Mouse (Mus musculus): Measurements from ENCODE around the gene 1110008P14Rik. TPM values are rescaled to one million over a fixed set of nuclear protein-coding genes. Genes with fewer than 3 reads are reported as not detected.

The 1110008P14Rik gene
- polyA plus RNA-seq, 1 experiment from 2014 or later, result 74.7 TPM

GRCm38 (mm10) chr2:32420066-32420608 is 38.4 kb upstream of the 1110008P14Rik start:
- no peak overlapping the region for H3K9ac ChIP-seq (replicated peaks)
- 90% methylated on average over 12 of the region's 12 CpGs for WGBS
- peaks cover 28% of the 10 kb centered on the region for H3K4me1 ChIP-seq (replicated peaks)
- H3K9me3 ChIP-seq, result no peaks in the 10 kb centered on the region
- no peak overlapping the region for H3K27ac ChIP-seq
- H3K36me3 ChIP-seq, result peaks cover 61% of the 10 kb centered on the region
- no peaks in the 10 kb centered on the region for H3K27me3 ChIP-seq
- H3K4me2 ChIP-seq (replicated peaks), result no peak overlapping the region
- H3K4me3 ChIP-seq (replicated peaks), result no peak overlapping the region
- no peak for ATAC-seq

- Histone ChIP-seq H3K4me1 (replicated peaks) (peaks cover 20% of the 10 kb centered on the region), H3K36me3 (peaks cover 69% of the 10 kb centered on the region), H3K9me3 (no peaks in the 10 kb centered on the region), H3K4me3 (replicated peaks) (no peak overlapping the region), H3K9ac (replicated peaks) (no peak overlapping the region), H3K4me2 (replicated peaks) (no peak overlapping the region), H3K27me3 (no peaks in the 10 kb centered on the region), H3K27ac (no peak overlapping the region)
- WGBS, result 94% methylated on average over 3 of the region's 3 CpGs
- ATAC-seq, result no peak
Observed at GRCm38 (mm10) chr2:32419359-32419758, 37.6 kb upstream of the 1110008P14Rik start.

GRCm38 (mm10) chr2:32418430-32419151 is 36.9 kb upstream of the 1110008P14Rik start:
- H3K36me3 ChIP-seq, result peaks cover 77% of the 10 kb centered on the region
- no peak overlapping the region for H3K4me2 ChIP-seq (replicated peaks)
- H3K27ac ChIP-seq, result no peak overlapping the region
- 95% methylated on average over 12 of the region's 12 CpGs for WGBS
- no peak overlapping the region for H3K4me3 ChIP-seq (replicated peaks)
- no peak for ATAC-seq
- peaks cover 13% of the 10 kb centered on the region for H3K4me1 ChIP-seq (replicated peaks)
- H3K9me3 ChIP-seq, result no peaks in the 10 kb centered on the region
- no peaks in the 10 kb centered on the region for H3K27me3 ChIP-seq
- no peak overlapping the region for H3K9ac ChIP-seq (replicated peaks)

- no peak overlapping the region for H3K27ac ChIP-seq
- no peaks in the 10 kb centered on the region for H3K9me3 ChIP-seq
- no peak for ATAC-seq
- H3K4me1 ChIP-seq (replicated peaks), result peaks cover 2% of the 10 kb centered on the region; the same call in 1 of the 2 replicates
- H3K27me3 ChIP-seq, result no peaks in the 10 kb centered on the region
- no peak overlapping the region for H3K4me2 ChIP-seq (replicated peaks)
- H3K9ac ChIP-seq (replicated peaks), result no peak overlapping the region
- H3K36me3 ChIP-seq, result peaks cover 77% of the 10 kb centered on the region
- 91% methylated on average over 8 of the region's 8 CpGs for WGBS
- no peak overlapping the region for H3K4me3 ChIP-seq (replicated peaks)
Observed at GRCm38 (mm10) chr2:32417486-32417885, 35.7 kb upstream of the 1110008P14Rik start.

GRCm38 (mm10) chr2:32416556-32416955 is 34.8 kb upstream of the 1110008P14Rik start:
- Histone ChIP-seq H3K27me3 (no peaks in the 10 kb centered on the region), H3K27ac (no peak overlapping the region), H3K36me3 (peaks cover 77% of the 10 kb centered on the region), H3K4me2 (replicated peaks) (no peak overlapping the region), H3K4me1 (replicated peaks) (no peaks in the 10 kb centered on the region), H3K9me3 (no peaks in the 10 kb centered on the region), H3K4me3 (replicated peaks) (no peak overlapping the region), H3K9ac (replicated peaks) (no peak overlapping the region)
- WGBS, result 91% methylated on average over 2 of the region's 2 CpGs
- no peak for ATAC-seq

- H3K4me2 ChIP-seq (replicated peaks), result no peak overlapping the region
- no peak for ATAC-seq
- 96% methylated on average over 12 of the region's 12 CpGs for WGBS
Observed at GRCm38 (mm10) chr2:32415801-32416200, 34.1 kb upstream of the 1110008P14Rik start.

GRCm38 (mm10) chr2:32413936-32414335 is 32.2 kb upstream of the 1110008P14Rik start:
- Histone ChIP-seq H3K9me3 (no peaks in the 10 kb centered on the region), H3K36me3 (peaks cover 54% of the 10 kb centered on the region), H3K4me3 (replicated peaks) (no peak overlapping the region), H3K4me1 (replicated peaks) (no peaks in the 10 kb centered on the region), H3K27ac (no peak overlapping the region), H3K4me2 (replicated peaks) (no peak overlapping the region), H3K9ac (replicated peaks) (no peak overlapping the region), H3K27me3 (no peaks in the 10 kb centered on the region)
- WGBS, result 71% methylated on average over 5 of the region's 5 CpGs
- ATAC-seq, result no peak

More at GRCm38 (mm10) chr2:32415801-32416200, 34.1 kb upstream of the 1110008P14Rik start:
- no peak overlapping the region for H3K27ac ChIP-seq
- H3K9me3 ChIP-seq, result no peaks in the 10 kb centered on the region
- H3K4me1 ChIP-seq (replicated peaks), result no peaks in the 10 kb centered on the region
- no peak overlapping the region for H3K9ac ChIP-seq (replicated peaks)
- no peaks in the 10 kb centered on the region for H3K27me3 ChIP-seq
- peaks cover 73% of the 10 kb centered on the region for H3K36me3 ChIP-seq
- no peak overlapping the region for H3K4me3 ChIP-seq (replicated peaks)

- Histone ChIP-seq H3K4me1 (replicated peaks) (no peaks in the 10 kb centered on the region), H3K4me3 (replicated peaks) (no peak overlapping the region), H3K4me2 (replicated peaks) (no peak overlapping the region), H3K27me3 (no peaks in the 10 kb centered on the region), H3K36me3 (peaks cover 44% of the 10 kb centered on the region), H3K9me3 (no peaks in the 10 kb centered on the region), H3K27ac (no peak overlapping the region), H3K9ac (replicated peaks) (no peak overlapping the region)
- 92% methylated on average over 6 of the region's 6 CpGs for WGBS
- no peak for ATAC-seq
Observed at GRCm38 (mm10) chr2:32412742-32413531, 31.2 kb upstream of the 1110008P14Rik start.

- no peak overlapping the region for H3K4me3 ChIP-seq (replicated peaks)
- no peak overlapping the region for H3K9ac ChIP-seq (replicated peaks)
- WGBS, result 84% methylated on average over 7 of the region's 7 CpGs
- H3K27ac ChIP-seq, result no peak overlapping the region
- peaks cover 29% of the 10 kb centered on the region for H3K36me3 ChIP-seq
- no peaks in the 10 kb centered on the region for H3K9me3 ChIP-seq
- H3K4me2 ChIP-seq (replicated peaks), result no peak overlapping the region
- ATAC-seq, result no peak
- no peaks in the 10 kb centered on the region for H3K4me1 ChIP-seq (replicated peaks)
- no peaks in the 10 kb centered on the region for H3K27me3 ChIP-seq
Observed at GRCm38 (mm10) chr2:32411407-32411806, 29.7 kb upstream of the 1110008P14Rik start.

- Histone ChIP-seq H3K27ac (no peak overlapping the region), H3K9ac (replicated peaks) (no peak overlapping the region), H3K4me1 (replicated peaks) (no peaks in the 10 kb centered on the region), H3K4me3 (replicated peaks) (no peak overlapping the region), H3K36me3 (peaks cover 2% of the 10 kb centered on the region), H3K27me3 (no peaks in the 10 kb centered on the region), H3K9me3 (no peaks in the 10 kb centered on the region), H3K4me2 (replicated peaks) (no peak overlapping the region)
- 71% methylated on average over 25 of the region's 25 CpGs for WGBS
- ATAC-seq, result no peak
Observed at GRCm38 (mm10) chr2:32408429-32409424, 27.0 kb upstream of the 1110008P14Rik start.

- Histone ChIP-seq H3K9ac (replicated peaks) (no peak overlapping the region), H3K27ac (no peak overlapping the region), H3K9me3 (no peaks in the 10 kb centered on the region), H3K4me3 (replicated peaks) (no peak overlapping the region), H3K4me1 (replicated peaks) (no peaks in the 10 kb centered on the region), H3K36me3 (peaks cover 8% of the 10 kb centered on the region), H3K27me3 (no peaks in the 10 kb centered on the region), H3K4me2 (replicated peaks) (no peak overlapping the region)
- 82% methylated on average over 7 of the region's 7 CpGs for WGBS
- ATAC-seq, result no peak
Observed at GRCm38 (mm10) chr2:32407144-32407824, 25.5 kb upstream of the 1110008P14Rik start.

Data from midbrain, embryonic 13.5 days (tissue).